Mouse (Mus musculus) CD4-positive, CD25-positive, alpha-beta regulatory T cell, adult 4 months (primary cell): Measurements from ENCODE around the gene Tbc1d16. TPM values are rescaled to one million over a fixed set of nuclear protein-coding genes. Genes with fewer than 3 reads are reported as not detected.

Experiments
- ATAC-seq: one replicate; pipeline ENCODE4 v1.8.0; 2017
- polyA plus RNA-seq, 2 experiments: library from polyadenylated mRNA; unstranded; fragments of 100-300 nt; shearing (Covaris generic); gene quantifications; one replicate each; pipeline ENCODE4 v1.2.1; 2017

The Tbc1d16 gene
- polyA plus RNA-seq, 2 experiments from 2014 or later: 0.72 to 1.0 TPM

GRCm38 (mm10) chr11:119235596-119235995 is 7.3 kb upstream of the Tbc1d16 start:
- ATAC-seq: no peak

- no peak for ATAC-seq
Observed at GRCm38 (mm10) chr11:119234770-119235169, 6.5 kb upstream of the Tbc1d16 start.

- peak; percentile 92 for ATAC-seq
Observed at GRCm38 (mm10) chr11:119228846-119229626, 737 bp upstream of the Tbc1d16 start.

- ATAC-seq: no peak
Observed at GRCm38 (mm10) chr11:119227591-119227990, 708 bp downstream of the Tbc1d16 start.

- no peak for ATAC-seq
Observed at GRCm38 (mm10) chr11:119225634-119226033, 2.7 kb downstream of the Tbc1d16 start.

GRCm38 (mm10) chr11:119224926-119225325 is 3.4 kb downstream of the Tbc1d16 start:
- no peak for ATAC-seq

- no peak for ATAC-seq
Observed at GRCm38 (mm10) chr11:119223124-119223890, 5.0 kb downstream of the Tbc1d16 start.

GRCm38 (mm10) chr11:119221812-119222510 is 6.3 kb downstream of the Tbc1d16 start:
- ATAC-seq: no peak

- ATAC-seq: no peak
Observed at GRCm38 (mm10) chr11:119219816-119220465, 8.4 kb downstream of the Tbc1d16 start.

- ATAC-seq: no peak
Observed at GRCm38 (mm10) chr11:119217861-119218260, 10.4 kb downstream of the Tbc1d16 start.

- no peak for ATAC-seq
Observed at GRCm38 (mm10) chr11:119215905-119216507, 12.3 kb downstream of the Tbc1d16 start.

GRCm38 (mm10) chr11:119215038-119215904 is 13.0 kb downstream of the Tbc1d16 start:
- no peak for ATAC-seq

- ATAC-seq: no peak
Observed at GRCm38 (mm10) chr11:119213166-119213885, 15.0 kb downstream of the Tbc1d16 start.

GRCm38 (mm10) chr11:119211604-119212309 is 16.5 kb downstream of the Tbc1d16 start:
- no peak for ATAC-seq

GRCm38 (mm10) chr11:119210321-119211100 is 17.8 kb downstream of the Tbc1d16 start:
- no peak for ATAC-seq

- ATAC-seq: no peak
Observed at GRCm38 (mm10) chr11:119209371-119210025, 18.8 kb downstream of the Tbc1d16 start.

GRCm38 (mm10) chr11:119208870-119209370 is 19.4 kb downstream of the Tbc1d16 start:
- ATAC-seq: no peak

- no peak for ATAC-seq
Observed at GRCm38 (mm10) chr11:119207986-119208385, 20.3 kb downstream of the Tbc1d16 start.
